Mouse (Mus musculus): Measurements from ENCODE around the gene Fcamr. TPM values are rescaled to one million over a fixed set of nuclear protein-coding genes. Genes with fewer than 3 reads are reported as not detected.

Gene Fcamr
- polyA plus RNA-seq (2012; rRNA removed) = 0.78 and 1.6 TPM in 2 replicates

DNA sequence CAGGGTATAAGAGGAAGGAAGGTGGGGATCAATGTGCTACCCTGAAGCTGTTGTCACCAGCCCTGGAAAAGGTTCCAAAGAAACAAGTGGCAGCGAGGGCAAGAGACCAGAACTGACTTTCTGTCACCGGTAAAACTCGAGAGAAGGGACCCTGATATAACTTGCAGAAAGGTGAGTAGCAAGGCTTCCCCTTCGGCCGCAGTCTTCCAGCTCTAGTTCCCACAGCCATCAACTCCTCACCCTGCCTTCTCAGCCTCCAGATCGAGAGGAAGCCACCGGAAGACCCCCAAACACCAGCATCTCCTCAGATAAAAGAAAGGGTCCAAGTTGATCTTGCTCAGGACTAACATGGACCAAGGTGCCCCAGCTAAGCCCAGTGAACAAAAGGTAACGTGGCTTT lies at the start of gene Fcamr:
Gene Fcamr (plus strand): TSS at position 301 of the 400 bp plus-strand sequence.

GRCm38 (mm10) chr1:130826448-130826847 lies 25.7 kb downstream of the Fcamr start, which contains the start of gene Pigr:
Pigr (plus strand) TSS chr1:130826684.

Other genes with a start within 250 kb of the Fcamr start
- not detected in 2 replicates for gene Zp3r, start 171.3 kb upstream of the Fcamr start, polyA plus RNA-seq (2012; rRNA removed)
- gene C4bp, start 139.3 kb upstream of the Fcamr start, polyA plus RNA-seq (2012; rRNA removed) = 1.4 and 1.9 TPM in 2 replicates
- gene Gm29427, start 85.1 kb upstream of the Fcamr start, polyA plus RNA-seq (2012; rRNA removed) = not detected in 2 replicates
- gene Yod1, start 83.6 kb upstream of the Fcamr start, polyA plus RNA-seq (2012; rRNA removed) = 1.2 and 1.5 TPM in 2 replicates
- gene Pfkfb2, start 71.6 kb upstream of the Fcamr start, polyA plus RNA-seq (2012; rRNA removed) = 7.4 and 8.7 TPM in 2 replicates
- gene AA986860, start 68.9 kb upstream of the Fcamr start, polyA plus RNA-seq (2012; rRNA removed) = 5.8 and 8.9 TPM in 2 replicates
- gene Pigr, start 25.8 kb downstream of the Fcamr start, polyA plus RNA-seq (2012; rRNA removed) = 822 and 919 TPM in 2 replicates
- gene Fcmr, start 64.8 kb downstream of the Fcamr start, polyA plus RNA-seq (2012; rRNA removed) = 9.3 and 13.9 TPM in 2 replicates
- not detected in 2 replicates for gene Il24, start 86.6 kb downstream of the Fcamr start, polyA plus RNA-seq (2012; rRNA removed)
- not detected in 2 replicates for gene Il20, start 110.5 kb downstream of the Fcamr start, polyA plus RNA-seq (2012; rRNA removed)
- not detected in 2 replicates for gene Il19, start 139.2 kb downstream of the Fcamr start, polyA plus RNA-seq (2012; rRNA removed)
- 0.20 TPM in 1 of 2 replicates, not detected in the other for gene Il10, start 218.9 kb downstream of the Fcamr start, polyA plus RNA-seq (2012; rRNA removed)